Mouse (Mus musculus): ENCODE results near the gene Hcrt. TPM values are rescaled to one million over a fixed set of nuclear protein-coding genes. Genes with fewer than 3 reads are reported as not detected.

The Hcrt gene
- polyA plus RNA-seq, 1 experiment from 2014 or later = not detected

DNA sequence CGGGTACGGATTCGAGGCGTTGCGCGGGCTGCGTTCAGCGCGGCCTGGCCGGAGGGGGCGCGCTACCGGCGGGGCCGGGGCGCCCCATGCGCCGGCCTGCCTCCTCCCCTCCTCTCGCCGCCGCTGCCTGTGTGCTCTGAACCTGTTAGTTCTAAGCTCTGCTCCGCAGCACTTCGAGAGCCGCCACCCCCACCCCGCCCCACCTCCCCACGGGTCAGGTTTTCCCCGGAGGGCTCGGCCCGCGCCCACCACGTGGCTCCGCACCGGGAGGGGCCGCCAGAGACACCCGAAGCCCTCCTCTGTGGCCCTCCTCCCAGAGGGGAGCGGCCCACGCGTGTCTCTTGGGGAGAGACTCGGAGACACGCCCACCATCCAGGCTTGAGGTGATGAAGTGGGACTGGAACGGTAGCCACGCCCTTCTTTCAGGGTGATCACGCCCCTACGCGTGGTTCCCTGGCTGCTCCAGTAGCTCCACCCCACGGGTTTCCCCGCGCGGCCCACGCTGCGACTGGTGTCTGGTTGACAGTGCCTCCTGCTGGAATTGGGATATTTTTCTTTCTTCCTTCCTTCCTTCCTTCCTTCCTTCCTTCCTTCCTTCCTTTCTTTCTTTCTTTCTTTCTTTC, 3.0 kb downstream of the Hcrt start, which contains the start of gene Kcnh4:
Gene Kcnh4, minus strand, starts transcription at position 332 of the 623 bp plus-strand sequence.
- TF ChIP-seq EP300 (IDR thresholded peaks at IDR 0.05; ENCODE audit: low read depth) = no peak
- peak; percentile 42 for TF ChIP-seq CTCF (IDR thresholded peaks at IDR 0.05; ENCODE audit: low read depth)
- peak; percentile 72 for DNase-seq
- H3K27me3 ChIP-seq (ENCODE audit: insufficient read depth, low read length) = peaks cover 40% of the 10 kb centered on the region

DNA sequence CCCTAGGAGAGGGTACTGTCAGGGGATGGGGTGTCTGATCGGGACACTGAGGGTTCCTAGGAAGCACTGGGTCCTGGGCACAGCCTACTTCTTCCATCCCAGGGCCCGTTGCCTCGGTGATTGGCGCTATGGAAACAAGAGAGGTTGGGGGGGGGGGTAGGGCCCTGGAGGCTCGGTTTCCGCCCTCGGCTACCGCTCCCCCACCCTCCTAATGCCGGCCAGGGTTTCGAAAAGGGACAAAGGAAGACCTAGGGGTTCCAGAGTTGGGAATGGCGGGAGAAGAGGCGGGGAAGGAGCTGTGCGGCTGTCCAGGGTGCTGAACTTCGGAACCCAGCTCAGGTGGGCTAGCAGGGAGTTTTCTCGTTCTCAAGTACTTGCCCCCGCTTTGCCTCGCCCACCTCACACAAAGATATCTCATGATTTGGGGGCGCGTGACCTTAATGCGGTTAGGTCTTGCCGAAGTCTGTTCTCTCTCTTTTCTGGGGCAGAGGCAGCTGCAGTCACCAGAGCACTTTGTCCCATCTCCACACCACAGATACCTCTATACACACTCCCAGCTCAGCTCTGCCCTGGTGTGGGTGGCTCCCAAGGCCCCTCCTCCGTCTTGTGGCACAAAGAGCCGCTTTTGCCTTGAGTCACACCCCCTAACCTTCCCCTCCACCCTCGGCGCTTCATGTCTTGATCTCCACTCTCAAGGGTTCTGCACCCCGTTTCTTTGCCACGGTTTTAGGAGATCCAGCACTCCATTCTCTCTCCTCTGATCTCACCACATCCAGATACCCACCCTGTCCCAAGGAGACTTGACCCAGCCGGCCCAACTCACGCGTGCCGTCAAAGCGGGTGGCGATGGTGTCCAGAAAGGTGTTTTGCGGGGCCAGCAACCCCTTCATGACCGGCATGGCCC, 3.8 kb downstream of the Hcrt start:
- Histone ChIP-seq H3K4me3 (ENCODE audit: low read depth, low read length) (peak overlapping the region; percentile 40), H3K9ac (replicated peaks) (no peak overlapping the region), H3K4me1 (ENCODE audit: insufficient read depth) (peaks cover 15% of the 10 kb centered on the region), H3K9me3 (ENCODE audit: low read length) (no peaks in the 10 kb centered on the region), H3K27me3 (ENCODE audit: insufficient read depth, low read length) (peaks cover 40% of the 10 kb centered on the region), H3K36me3 (replicated peaks; ENCODE audit: insufficient read depth, low read length) (no peaks in the 10 kb centered on the region), H3K4me2 (ENCODE audit: low read depth, low read length) (peak overlapping the region; percentile 70), H3K27ac (ENCODE audit: low read depth) (no peak overlapping the region)
- TF ChIP-seq CTCF (IDR thresholded peaks at IDR 0.05; ENCODE audit: low read depth) (no peak), EP300 (IDR thresholded peaks at IDR 0.05; ENCODE audit: low read depth) (no peak)
- ATAC-seq (no peak), DNase-seq (peak; percentile 63)
- 2% methylated on average over 35 of the region's 35 CpGs for WGBS (ENCODE audit: insufficient replicate concordance)

More for the DNA sequence above, 3.0 kb downstream of the Hcrt start, which contains the start of gene Kcnh4:
- Histone ChIP-seq H3K4me3 (ENCODE audit: low read depth, low read length) (peak within 1 kb of the TSS; percentile 40), H3K4me2 (ENCODE audit: low read depth, low read length) (peak within 1 kb of the TSS; percentile 70), H3K27ac (ENCODE audit: low read depth) (no peak within 1 kb of the TSS), H3K9ac (replicated peaks) (no peak within 1 kb of the TSS), H3K36me3 (replicated peaks; ENCODE audit: insufficient read depth, low read length) (no peaks in the 10 kb centered on the region), H3K4me1 (ENCODE audit: insufficient read depth) (peaks cover 15% of the 10 kb centered on the region), H3K9me3 (ENCODE audit: low read length) (no peaks in the 10 kb centered on the region)
- WGBS (ENCODE audit: insufficient replicate concordance) = 2% methylated on average over 44 of the region's 51 CpGs
- ATAC-seq = peak; percentile 46

DNA sequence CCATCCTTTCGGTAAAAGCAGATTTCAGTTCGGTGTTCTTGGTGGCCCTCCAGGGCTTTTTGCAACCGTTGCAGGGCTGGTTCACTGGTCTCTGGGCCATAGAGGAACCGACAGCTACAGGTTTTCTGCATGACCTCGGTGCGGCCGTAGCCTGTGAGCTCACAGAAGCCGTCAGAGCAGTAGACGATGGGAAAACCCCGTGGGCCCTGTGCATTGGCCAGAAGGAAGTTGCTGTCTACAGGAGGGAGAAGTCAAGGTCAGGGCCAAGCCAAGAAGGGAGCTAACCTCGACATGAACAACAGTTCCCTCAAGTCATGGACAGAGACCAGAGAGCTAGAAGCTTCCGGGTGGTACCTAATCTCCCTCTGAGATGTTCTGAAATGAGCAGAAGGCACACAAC, 5.2 kb downstream of the Hcrt start:
- Histone ChIP-seq H3K4me1 (ENCODE audit: insufficient read depth) (peaks cover 15% of the 10 kb centered on the region), H3K36me3 (replicated peaks; ENCODE audit: insufficient read depth, low read length) (no peaks in the 10 kb centered on the region), H3K4me3 (ENCODE audit: low read depth, low read length) (no peak overlapping the region), H3K4me2 (ENCODE audit: low read depth, low read length) (no peak overlapping the region), H3K27ac (ENCODE audit: low read depth) (no peak overlapping the region), H3K9me3 (ENCODE audit: low read length) (no peaks in the 10 kb centered on the region), H3K27me3 (ENCODE audit: insufficient read depth, low read length) (peaks cover 40% of the 10 kb centered on the region), H3K9ac (replicated peaks) (no peak overlapping the region)
- DNase-seq (no peak), ATAC-seq (no peak)
- no peak for TF ChIP-seq CTCF (IDR thresholded peaks at IDR 0.05; ENCODE audit: low read depth)
- no peak for TF ChIP-seq EP300 (IDR thresholded peaks at IDR 0.05; ENCODE audit: low read depth)
- 68% methylated on average over 12 of the region's 12 CpGs for WGBS (ENCODE audit: insufficient replicate concordance)

DNA sequence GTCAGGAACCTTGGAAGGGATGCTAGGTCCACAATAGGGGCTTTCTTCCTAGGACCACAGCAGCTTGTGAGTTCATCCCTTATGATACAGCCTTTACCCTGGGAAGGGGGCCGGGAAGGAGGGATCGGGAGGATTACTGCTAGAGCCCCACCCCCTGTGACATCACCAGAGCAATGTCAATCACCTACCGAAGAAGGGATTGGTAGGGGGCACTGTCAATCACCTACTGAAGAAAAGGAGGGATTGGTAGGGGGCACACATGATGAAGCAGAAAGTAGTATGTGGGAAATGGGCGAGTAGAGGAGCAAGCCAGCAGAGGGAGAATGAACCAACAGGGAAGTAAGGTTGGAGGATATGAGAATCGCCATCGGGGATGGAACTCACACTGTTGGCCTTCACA, 6.3 kb downstream of the Hcrt start:
- Histone ChIP-seq H3K4me2 (ENCODE audit: low read depth, low read length) (no peak overlapping the region), H3K9me3 (ENCODE audit: low read length) (no peaks in the 10 kb centered on the region), H3K27ac (ENCODE audit: low read depth) (no peak overlapping the region), H3K36me3 (replicated peaks; ENCODE audit: insufficient read depth, low read length) (no peaks in the 10 kb centered on the region), H3K9ac (replicated peaks) (no peak overlapping the region), H3K27me3 (ENCODE audit: insufficient read depth, low read length) (peaks cover 32% of the 10 kb centered on the region), H3K4me3 (ENCODE audit: low read depth, low read length) (no peak overlapping the region), H3K4me1 (ENCODE audit: insufficient read depth) (peaks cover 12% of the 10 kb centered on the region)
- ATAC-seq (no peak), DNase-seq (no peak)
- WGBS (ENCODE audit: insufficient replicate concordance) = 65% methylated on average over 6 of the region's 6 CpGs
- no peak for TF ChIP-seq EP300 (IDR thresholded peaks at IDR 0.05; ENCODE audit: low read depth)
- TF ChIP-seq CTCF (IDR thresholded peaks at IDR 0.05; ENCODE audit: low read depth) = no peak

DNA sequence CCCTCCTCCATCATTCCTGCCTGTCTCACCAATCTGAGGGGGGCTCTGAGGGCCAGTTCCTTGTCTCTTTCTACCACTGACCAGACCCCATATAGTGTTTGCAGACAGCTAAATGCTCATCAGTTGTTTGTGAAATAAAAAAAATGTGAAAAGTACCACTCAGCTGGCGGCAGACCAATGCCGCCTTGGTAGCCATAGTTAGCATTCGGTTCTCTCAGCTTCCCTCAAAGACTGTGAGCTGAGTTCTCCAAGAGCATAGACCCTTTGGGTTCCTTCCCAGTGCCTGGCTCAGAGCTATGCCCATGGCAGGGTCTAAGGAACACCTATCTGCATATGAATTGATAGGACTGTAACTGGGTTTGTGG, 8.1 kb downstream of the Hcrt start:
- Histone ChIP-seq H3K9me3 (ENCODE audit: low read length) (no peaks in the 10 kb centered on the region), H3K4me2 (ENCODE audit: low read depth, low read length) (no peak overlapping the region), H3K9ac (replicated peaks) (no peak overlapping the region), H3K4me1 (ENCODE audit: insufficient read depth) (peaks cover 9% of the 10 kb centered on the region), H3K4me3 (ENCODE audit: low read depth, low read length) (no peak overlapping the region), H3K27ac (ENCODE audit: low read depth) (no peak overlapping the region), H3K36me3 (replicated peaks; ENCODE audit: insufficient read depth, low read length) (no peaks in the 10 kb centered on the region), H3K27me3 (ENCODE audit: insufficient read depth, low read length) (peaks cover 25% of the 10 kb centered on the region)
- DNase-seq (no peak), ATAC-seq (no peak)
- no peak for TF ChIP-seq CTCF (IDR thresholded peaks at IDR 0.05; ENCODE audit: low read depth)
- TF ChIP-seq EP300 (IDR thresholded peaks at IDR 0.05; ENCODE audit: low read depth) = no peak
- 80% methylated on average over 3 of the region's 3 CpGs for WGBS (ENCODE audit: insufficient replicate concordance)

DNA sequence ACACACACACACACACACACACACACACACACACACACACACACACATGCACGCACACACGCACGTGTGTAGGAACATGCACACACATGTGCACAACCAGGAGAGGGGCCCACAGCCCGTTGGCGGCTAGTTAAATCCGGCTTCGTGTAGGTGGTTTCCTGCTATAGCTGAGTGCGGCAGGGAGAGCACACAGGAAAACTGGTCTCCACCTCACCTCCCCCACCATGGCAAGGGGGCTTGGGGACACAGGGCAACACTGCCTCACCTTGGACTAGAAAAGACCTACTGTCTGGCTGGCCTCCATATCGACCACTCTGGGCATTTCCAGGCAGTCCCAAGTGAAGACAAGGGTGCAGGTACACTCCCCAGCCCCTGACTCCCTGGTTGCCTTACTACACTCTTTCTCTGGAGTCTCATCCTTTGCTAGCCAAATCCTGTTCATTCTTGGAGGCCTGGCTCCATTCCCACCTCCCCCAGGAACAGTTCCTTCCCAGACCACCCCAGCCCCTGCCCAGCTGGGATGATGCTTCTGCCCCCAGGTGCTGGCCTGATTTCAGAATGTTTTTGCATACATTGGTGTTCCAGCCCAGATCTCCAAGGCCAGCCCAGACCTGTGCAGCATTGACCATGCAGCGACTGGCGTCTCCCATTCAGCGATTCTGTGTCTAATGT, 8.6 kb downstream of the Hcrt start:
- TF ChIP-seq CTCF (IDR thresholded peaks at IDR 0.05; ENCODE audit: low read depth) (no peak), EP300 (IDR thresholded peaks at IDR 0.05; ENCODE audit: low read depth) (no peak)
- H3K27me3 ChIP-seq (ENCODE audit: insufficient read depth, low read length) = peaks cover 25% of the 10 kb centered on the region
- WGBS (ENCODE audit: insufficient replicate concordance) = 82% methylated on average over 12 of the region's 12 CpGs

More for the DNA sequence above, 8.6 kb downstream of the Hcrt start:
- H3K4me2 ChIP-seq (ENCODE audit: low read depth, low read length) = no peak overlapping the region
- no peak for ATAC-seq
- no peaks in the 10 kb centered on the region for H3K36me3 ChIP-seq (replicated peaks; ENCODE audit: insufficient read depth, low read length)
- no peaks in the 10 kb centered on the region for H3K9me3 ChIP-seq (ENCODE audit: low read length)
- H3K27ac ChIP-seq (ENCODE audit: low read depth) = no peak overlapping the region
- H3K4me1 ChIP-seq (ENCODE audit: insufficient read depth) = peaks cover 4% of the 10 kb centered on the region
- no peak for DNase-seq
- H3K9ac ChIP-seq (replicated peaks) = no peak overlapping the region
- no peak overlapping the region for H3K4me3 ChIP-seq (ENCODE audit: low read depth, low read length)
